Mouse (Mus musculus) lung, embryonic 16.5 days (tissue): ENCODE measurements around the gene Tex26. TPM values are rescaled to one million over a fixed set of nuclear protein-coding genes. Genes with fewer than 3 reads are reported as not detected.
A peak's percentile ranks its signal among the peaks of the same experiment; 100 is the strongest.

ENCODE experiments used
- ATAC-seq: fragments of 200-750 bp; cut with Nextera tagmentation; 2 replicates; pipeline ENCODE4 v1.8.0; 2017; ENCODE audit warnings: low read depth, mild to moderate bottlenecking, moderate library complexity
- H3K27ac ChIP-seq: fragments of 300-500 bp; sonication (generic); 2 replicates; pipeline ENCODE4 v1.5.1; 2014; ENCODE audit warnings: mild to moderate bottlenecking, control low read depth, low read length
- H3K27me3 ChIP-seq: fragments of 300-500 bp; sonication (generic); 2 replicates; pipeline ENCODE4 v1.6.1; 2014; ENCODE audit warnings: low read depth, low read length, mixed read lengths; ENCODE audit not compliant: control insufficient read depth, insufficient read depth
- H3K36me3 ChIP-seq: fragments of 300-500 bp; sonication (generic); 2 replicates; pipeline ENCODE4 v1.6.1; 2014; ENCODE audit warnings: low read length; ENCODE audit not compliant: control insufficient read depth, insufficient read depth
- H3K4me1 ChIP-seq: fragments of 300-500 bp; sonication (generic); replicated peaks from 2 replicates; pipeline ENCODE4 v1.6.1; 2014; ENCODE audit warnings: low read length, mixed read lengths; ENCODE audit not compliant: control insufficient read depth, insufficient read depth
- H3K4me2 ChIP-seq: fragments of 300-500 bp; sonication (generic); 2 replicates; pipeline ENCODE4 v1.6.1; 2014; ENCODE audit warnings: low read depth, low read length, control low read depth
- H3K4me3 ChIP-seq: fragments of 300-500 bp; sonication (generic); 2 replicates; pipeline ENCODE4 v1.5.1; 2014; ENCODE audit warnings: mild to moderate bottlenecking, low read length, control low read depth
- H3K9ac ChIP-seq: fragments of 300-500 bp; sonication (generic); 2 replicates; pipeline ENCODE4 v1.6.1; 2014; ENCODE audit warnings: low read length, control low read depth
- H3K9me3 ChIP-seq: fragments of 300-500 bp; sonication (generic); 2 replicates; pipeline ENCODE4 v1.6.1; 2016; ENCODE audit warnings: low read length; ENCODE audit not compliant: control insufficient read depth
- WGBS: fragments of 180-500 bp; shearing (Covaris S2); extraction: QIAGEN DNeasy Blood & Tissue Kit; methylation state at CpG from one replicate; pipeline ENCODE4 v1.1.7; 2014; 5-methylcytosine and 5-hydroxymethylcytosine counted together
- polyA plus RNA-seq: library from polyadenylated mRNA; unstranded; fragments of >200 nt; fragmentation: Nextera tagmentation; extraction: Ambion mirVana; gene quantifications from 2 replicates; pipeline ENCODE4 v1.2.1, GENCODE M21; 2015

Gene Tex26
- polyA plus RNA-seq: 1.9 and 2.8 TPM in 2 replicates

DNA sequence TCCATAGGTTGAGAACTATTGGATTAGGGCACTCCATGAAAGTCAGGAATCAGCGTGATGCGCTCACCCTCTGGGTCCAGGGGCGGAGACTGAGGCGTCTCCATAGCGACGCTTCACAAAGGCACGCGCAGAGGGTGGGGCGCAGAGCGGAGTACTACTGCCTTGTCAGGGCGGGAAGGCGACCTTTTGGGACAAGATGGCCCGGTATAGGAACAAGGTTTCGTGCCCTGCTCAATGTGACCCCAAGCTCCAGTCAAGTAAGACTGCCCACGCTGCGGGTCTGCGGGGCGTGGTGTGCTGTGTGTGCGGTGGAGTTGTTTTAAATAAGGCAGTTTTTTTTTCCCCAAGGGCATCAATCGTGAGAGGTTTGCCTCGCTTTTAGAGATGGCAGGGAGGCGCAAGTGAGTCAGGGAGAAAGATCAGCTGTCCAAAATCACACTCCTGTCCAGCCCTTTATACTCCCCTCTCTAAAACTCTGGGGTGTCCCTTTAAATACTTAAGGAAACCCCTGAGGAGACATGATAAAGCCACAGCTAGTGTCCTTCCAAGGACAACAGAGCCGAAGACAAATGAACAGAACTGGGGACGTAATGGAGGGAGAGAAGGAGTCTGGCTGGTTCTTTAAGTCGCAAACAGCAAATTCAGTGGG is at the start of gene Tex26:
TSS of gene Tex26 (plus strand) at position 130 of the 649 bp plus-strand sequence.
- peak; percentile 88 for ATAC-seq
- Histone ChIP-seq H3K4me2 (peak within 1 kb of the TSS; percentile 96), H3K4me1 (peaks cover 19% of the 10 kb centered on the region), H3K9ac (peak within 1 kb of the TSS; percentile 67), H3K4me3 (peak within 1 kb of the TSS; percentile 53), H3K36me3 (no peaks in the 10 kb centered on the region), H3K27ac (peak within 1 kb of the TSS; percentile 82), H3K27me3 (no peaks in the 10 kb centered on the region), H3K9me3 (no peaks in the 10 kb centered on the region)
- WGBS: under 1% methylated on average over 25 of the region's 25 CpGs

DNA sequence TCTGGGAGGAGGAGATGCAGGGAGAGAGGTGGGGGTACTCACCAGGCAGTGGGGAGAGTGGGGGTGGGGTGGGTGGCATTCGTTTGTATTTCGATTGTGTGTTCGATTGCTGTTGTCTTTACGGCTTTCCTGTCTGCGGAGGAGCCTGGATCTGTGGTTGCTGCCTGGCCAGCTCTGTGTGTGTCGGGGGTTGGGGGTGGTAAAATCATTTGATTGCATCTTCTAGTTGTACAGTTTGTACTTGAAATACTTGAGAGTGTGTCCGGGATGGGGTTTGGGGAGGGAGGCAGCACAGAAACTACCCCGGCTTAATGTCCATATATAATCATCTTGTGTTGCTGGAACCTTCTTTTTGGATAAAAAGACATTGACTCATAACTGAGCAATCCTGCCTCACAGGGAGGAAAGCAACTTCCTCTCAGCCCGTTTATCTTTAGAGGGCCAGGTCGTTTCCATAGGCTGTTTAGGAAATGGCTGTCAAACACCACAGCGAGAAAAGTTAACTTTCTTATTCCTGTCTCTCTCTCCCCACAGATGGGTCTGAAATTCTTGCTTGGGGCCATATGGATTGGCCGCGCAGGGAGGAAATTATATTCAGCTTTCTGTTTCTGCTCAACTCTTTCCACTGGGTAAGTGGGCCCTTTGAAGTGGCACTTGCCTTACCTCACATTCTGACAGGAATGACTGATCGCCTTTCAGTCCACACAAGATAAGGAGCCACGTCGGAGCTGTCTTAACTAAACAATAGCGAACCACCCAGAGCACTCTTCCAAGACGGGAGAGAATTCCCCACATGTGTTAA is 47.7 kb upstream of the Tex26 start:
- H3K9ac ChIP-seq: peak overlapping the region; percentile 42
- ATAC-seq: peak; percentile 76

DNA sequence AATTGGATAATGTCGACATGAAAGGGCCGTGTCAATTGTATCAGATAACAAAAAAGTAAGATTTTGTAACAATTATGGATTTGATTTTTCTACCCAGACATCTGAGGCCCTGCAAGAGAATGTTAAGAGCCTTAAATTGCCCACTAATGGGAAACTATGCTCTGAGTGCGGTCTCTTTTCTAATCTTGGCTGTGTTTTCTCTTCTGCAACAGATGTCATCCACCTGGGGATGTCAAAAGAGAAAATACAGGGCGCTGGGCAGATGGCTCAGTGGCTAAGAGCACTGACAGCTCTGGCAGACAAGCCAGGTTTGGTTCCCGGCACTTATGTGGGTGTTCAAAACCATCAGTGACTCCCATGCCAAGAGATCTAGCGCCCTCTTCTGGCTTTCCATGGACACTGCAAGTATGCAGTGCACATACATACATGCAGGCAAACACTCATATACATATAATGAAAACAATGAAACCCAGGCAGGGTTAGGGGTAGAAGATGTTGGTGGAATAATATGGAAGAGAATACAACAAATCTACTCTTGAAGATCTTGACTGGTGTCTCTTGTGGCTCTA is 47.0 kb upstream of the Tex26 start:
- Histone ChIP-seq H3K9ac (no peak overlapping the region), H3K4me2 (peak overlapping the region; percentile 44), H3K27me3 (no peaks in the 10 kb centered on the region), H3K4me1 (peaks cover 23% of the 10 kb centered on the region), H3K9me3 (no peaks in the 10 kb centered on the region; the same call in 1 of the 2 replicates), H3K36me3 (no peaks in the 10 kb centered on the region), H3K27ac (peak overlapping the region; percentile 79), H3K4me3 (no peak overlapping the region)
- WGBS: 18% methylated on average over 6 of the region's 6 CpGs
- no peak for ATAC-seq

More for the DNA sequence above, 47.7 kb upstream of the Tex26 start:
- Histone ChIP-seq H3K9me3 (no peaks in the 10 kb centered on the region; the same call in 1 of the 2 replicates), H3K4me2 (peak overlapping the region; percentile 44), H3K27me3 (no peaks in the 10 kb centered on the region), H3K36me3 (no peaks in the 10 kb centered on the region), H3K4me3 (peak overlapping the region; percentile 18; the same call in 1 of the 2 replicates), H3K27ac (peak overlapping the region; percentile 79), H3K4me1 (peaks cover 23% of the 10 kb centered on the region)
- 2% methylated on average over 18 of the region's 18 CpGs for WGBS

GRCm38 (mm10) chr5:149401446-149401975 is 37.9 kb upstream of the Tex26 start:
- Histone ChIP-seq H3K27ac (no peak overlapping the region), H3K4me1 (peaks cover 6% of the 10 kb centered on the region), H3K36me3 (no peaks in the 10 kb centered on the region), H3K9ac (no peak overlapping the region), H3K9me3 (0 out of 2 replicates have a peak, but pooled peaks cover 2% of the 10 kb centered on the region), H3K27me3 (no peaks in the 10 kb centered on the region), H3K4me3 (no peak overlapping the region), H3K4me2 (no peak overlapping the region)
- WGBS: 90% methylated on average over 7 of the region's 7 CpGs
- ATAC-seq: no peak

GRCm38 (mm10) chr5:149402029-149402428 is 37.4 kb upstream of the Tex26 start:
- no peaks in the 10 kb centered on the region for H3K36me3 ChIP-seq
- no peak overlapping the region for H3K9ac ChIP-seq
- H3K4me1 ChIP-seq: peaks cover 6% of the 10 kb centered on the region
- peak; percentile 37; the same call in 1 of the 2 replicates for ATAC-seq
- H3K4me3 ChIP-seq: no peak overlapping the region
- no peaks in the 10 kb centered on the region for H3K27me3 ChIP-seq
- H3K4me2 ChIP-seq: no peak overlapping the region
- H3K9me3 ChIP-seq: 0 out of 2 replicates have a peak, but pooled peaks cover 2% of the 10 kb centered on the region
- no peak overlapping the region for H3K27ac ChIP-seq
- WGBS: 28% methylated on average over 10 of the region's 10 CpGs

- Histone ChIP-seq H3K36me3 (no peaks in the 10 kb centered on the region), H3K27ac (no peak overlapping the region), H3K4me1 (peaks cover 6% of the 10 kb centered on the region), H3K9ac (no peak overlapping the region), H3K9me3 (0 out of 2 replicates have a peak, but pooled peaks cover 6% of the 10 kb centered on the region), H3K4me2 (no peak overlapping the region), H3K4me3 (no peak overlapping the region), H3K27me3 (no peaks in the 10 kb centered on the region)
- 51% methylated on average over 5 of the region's 5 CpGs for WGBS
- ATAC-seq: 0 out of 2 replicates have a peak, but pooled peaks have one; percentile 29
Measured at GRCm38 (mm10) chr5:149403386-149403785, 36.1 kb upstream of the Tex26 start.

GRCm38 (mm10) chr5:149404710-149405109 is 34.8 kb upstream of the Tex26 start:
- WGBS: 75% methylated on average over 5 of the region's 5 CpGs
- H3K27ac ChIP-seq: no peak overlapping the region
- H3K36me3 ChIP-seq: no peaks in the 10 kb centered on the region
- H3K27me3 ChIP-seq: no peaks in the 10 kb centered on the region
- H3K4me1 ChIP-seq: peaks cover 6% of the 10 kb centered on the region
- H3K4me3 ChIP-seq: no peak overlapping the region
- H3K9me3 ChIP-seq: 0 out of 2 replicates have a peak, but pooled peaks cover 6% of the 10 kb centered on the region
- H3K9ac ChIP-seq: no peak overlapping the region
- ATAC-seq: no peak
- no peak overlapping the region for H3K4me2 ChIP-seq

- H3K9me3 ChIP-seq: 0 out of 2 replicates have a peak, but pooled peaks cover 6% of the 10 kb centered on the region
- H3K27ac ChIP-seq: no peak overlapping the region
- H3K4me3 ChIP-seq: no peak overlapping the region
- ATAC-seq: no peak
- 69% methylated on average over 8 of the region's 8 CpGs for WGBS
- no peak overlapping the region for H3K4me2 ChIP-seq
- H3K27me3 ChIP-seq: no peaks in the 10 kb centered on the region; the same call in 1 of the 2 replicates
- H3K4me1 ChIP-seq: peaks cover 9% of the 10 kb centered on the region
- H3K9ac ChIP-seq: no peak overlapping the region
- no peaks in the 10 kb centered on the region for H3K36me3 ChIP-seq
Measured at GRCm38 (mm10) chr5:149406791-149407276, 32.6 kb upstream of the Tex26 start.
